Mouse (Mus musculus) kidney, embryonic 15.5 days (tissue): ENCODE data around the gene Scd4. TPM values are rescaled to one million over a fixed set of nuclear protein-coding genes. Genes with fewer than 3 reads are reported as not detected.

Experiments used
- ATAC-seq: fragments of 200-750 bp; cut with Nextera tagmentation; replicated peaks from 2 replicates; pipeline ENCODE4 v1.8.0; 2017; ENCODE audit warnings: moderate TSS enrichment; ENCODE audit not compliant: low FRiP score
- H3K27ac ChIP-seq: fragments of 300-500 bp; sonication (generic); 2 replicates; pipeline ENCODE4 v1.5.1; 2015; ENCODE audit warnings: mild to moderate bottlenecking, inconsistent platforms
- H3K27me3 ChIP-seq: fragments of 300-500 bp; sonication (generic); 2 replicates; pipeline ENCODE4 v1.6.1; 2015; ENCODE audit warnings: inconsistent platforms
- H3K36me3 ChIP-seq: fragments of 300-500 bp; sonication (generic); 2 replicates; pipeline ENCODE4 v1.6.1; 2015; ENCODE audit warnings: inconsistent platforms
- H3K4me1 ChIP-seq: fragments of 300-500 bp; sonication (generic); 2 replicates; pipeline ENCODE4 v1.6.1; 2015; ENCODE audit warnings: inconsistent platforms
- H3K4me2 ChIP-seq: fragments of 300-500 bp; sonication (generic); 2 replicates; pipeline ENCODE4 v1.6.1; 2015; ENCODE audit warnings: moderate library complexity, mild to moderate bottlenecking, inconsistent platforms
- H3K4me3 ChIP-seq: fragments of 300-500 bp; sonication (generic); replicated peaks from 2 replicates; pipeline ENCODE4 v1.5.1; 2015; ENCODE audit warnings: mild to moderate bottlenecking, inconsistent platforms
- H3K9ac ChIP-seq: fragments of 300-500 bp; sonication (generic); 2 replicates; pipeline ENCODE4 v1.6.1; 2015; ENCODE audit warnings: mild to moderate bottlenecking, inconsistent platforms
- H3K9me3 ChIP-seq: fragments of 300-500 bp; sonication (generic); replicated peaks from 2 replicates; pipeline ENCODE4 v1.6.1; 2016; ENCODE audit warnings: inconsistent platforms
- WGBS: fragments of 180-500 bp; shearing (Covaris S2); methylation state at CpG from one replicate; pipeline ENCODE4 v1.1.7; 2015; ENCODE audit warnings: mixed read lengths; 5-methylcytosine and 5-hydroxymethylcytosine counted together
- polyA plus RNA-seq: library from polyadenylated mRNA; unstranded; fragments of >200 nt; fragmentation: Nextera tagmentation; extraction: Ambion mirVana; gene quantifications from 2 replicates; pipeline ENCODE4 v1.2.1, GENCODE M21; 2015

Gene Scd4
- polyA plus RNA-seq, 1 experiment from 2014 or later, result 0.10 TPM

DNA sequence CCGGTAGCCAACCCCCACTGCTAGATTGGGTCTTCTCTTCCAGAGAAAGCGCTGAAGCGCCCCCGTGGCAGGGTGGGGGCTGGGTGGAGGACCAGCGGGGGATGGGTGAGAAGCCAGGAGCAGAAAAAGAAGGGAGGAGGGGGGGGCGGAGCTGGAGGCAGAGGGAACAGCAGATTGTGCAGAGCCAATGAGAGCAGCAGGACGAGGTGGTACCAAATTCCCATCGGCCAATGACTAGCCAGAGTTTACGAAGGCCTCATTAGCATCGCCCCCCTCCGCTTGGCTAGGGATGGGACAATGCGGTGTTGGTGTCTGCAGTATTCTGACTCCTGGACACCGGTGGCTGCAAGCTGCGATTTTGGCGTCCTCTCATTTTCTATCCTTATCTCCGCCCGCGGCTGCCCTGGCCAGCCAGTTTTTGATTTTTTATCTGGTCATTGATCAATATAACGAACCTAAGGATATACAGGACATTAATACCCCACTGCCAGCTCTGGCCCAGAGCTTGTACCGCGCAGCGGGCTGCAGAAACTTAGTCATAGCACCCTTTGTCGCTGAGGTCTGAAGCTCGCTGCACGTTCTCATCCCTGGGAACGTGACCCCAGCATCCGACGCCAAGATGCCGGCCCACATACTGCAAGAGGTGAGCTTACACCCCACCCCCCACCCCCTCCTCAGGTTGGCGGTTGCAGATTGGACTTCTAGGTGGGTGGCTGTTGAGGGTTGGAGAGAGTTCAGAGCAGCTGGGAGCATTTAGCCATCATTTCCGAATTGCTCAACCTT lies 38.9 kb upstream of the Scd4 start:
- peak overlapping the region; percentile 98 for H3K27ac ChIP-seq
- under 1% methylated on average over 31 of the region's 31 CpGs for WGBS
- H3K36me3 ChIP-seq, result peaks cover 35% of the 10 kb centered on the region
- H3K4me2 ChIP-seq, result peak overlapping the region; percentile 92
- H3K27me3 ChIP-seq, result no peaks in the 10 kb centered on the region
- peak overlapping the region; percentile 89 for H3K9ac ChIP-seq
- peaks cover 65% of the 10 kb centered on the region for H3K4me1 ChIP-seq
- peak; percentile 96 for ATAC-seq
- peak overlapping the region; percentile 88 for H3K4me3 ChIP-seq
- H3K9me3 ChIP-seq, result no peaks in the 10 kb centered on the region

DNA sequence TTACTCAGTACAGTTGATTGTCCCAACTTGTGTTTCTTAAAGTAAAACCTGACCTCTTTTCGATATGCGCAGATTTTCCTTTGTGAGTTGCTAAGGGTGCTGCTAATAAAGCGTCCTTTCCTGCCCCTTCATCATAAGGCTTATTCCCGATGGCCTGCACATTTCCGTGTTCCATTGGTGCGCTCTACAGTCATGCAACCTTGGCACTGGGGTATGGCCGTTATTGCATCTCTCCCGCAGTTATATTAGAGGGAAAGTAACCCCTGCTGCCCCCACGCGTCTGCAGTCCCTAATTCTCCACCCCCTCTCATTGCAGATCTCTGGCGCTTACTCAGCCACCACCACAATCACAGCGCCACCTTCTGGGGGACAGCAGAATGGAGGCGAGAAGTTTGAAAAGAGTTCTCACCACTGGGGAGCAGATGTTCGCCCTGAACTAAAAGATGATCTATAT lies 38.3 kb upstream of the Scd4 start:
- Histone ChIP-seq H3K9me3 (no peaks in the 10 kb centered on the region), H3K4me2 (peak overlapping the region; percentile 92), H3K4me1 (peaks cover 70% of the 10 kb centered on the region), H3K27ac (peak overlapping the region; percentile 98), H3K27me3 (no peaks in the 10 kb centered on the region), H3K4me3 (peak overlapping the region; percentile 88), H3K9ac (peak overlapping the region; percentile 89), H3K36me3 (peaks cover 42% of the 10 kb centered on the region)
- 2% methylated on average over 14 of the region's 14 CpGs for WGBS
- ATAC-seq, result peak; percentile 58

DNA sequence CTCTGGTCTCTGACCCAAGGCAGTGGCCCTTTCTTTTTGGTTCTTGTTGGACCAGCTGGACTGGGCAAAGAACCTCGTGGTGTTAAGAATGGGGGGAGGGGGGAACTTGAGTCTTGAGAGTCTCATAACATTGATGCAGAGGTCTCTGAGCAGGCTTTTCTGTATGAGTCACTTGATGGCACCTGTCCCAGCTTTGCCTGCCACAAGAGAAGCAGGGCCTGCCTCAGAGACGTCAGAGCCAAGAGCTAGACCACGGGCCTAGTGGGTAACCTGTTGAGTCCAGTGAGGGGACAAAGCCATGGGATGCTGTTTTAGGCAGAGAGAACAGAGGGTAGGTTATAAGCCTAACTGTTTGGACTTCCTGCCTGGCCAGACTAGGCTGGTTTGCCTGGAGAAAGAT lies 37.6 kb upstream of the Scd4 start:
- no peaks in the 10 kb centered on the region for H3K27me3 ChIP-seq
- 8% methylated on average over 3 of the region's 3 CpGs for WGBS
- peak overlapping the region; percentile 64 for H3K27ac ChIP-seq
- peaks cover 48% of the 10 kb centered on the region for H3K36me3 ChIP-seq
- no peak for ATAC-seq
- H3K4me1 ChIP-seq, result peaks cover 73% of the 10 kb centered on the region
- H3K4me2 ChIP-seq, result peak overlapping the region; percentile 92
- H3K4me3 ChIP-seq, result peak overlapping the region; percentile 88
- H3K9me3 ChIP-seq, result no peaks in the 10 kb centered on the region
- H3K9ac ChIP-seq, result peak overlapping the region; percentile 56

DNA sequence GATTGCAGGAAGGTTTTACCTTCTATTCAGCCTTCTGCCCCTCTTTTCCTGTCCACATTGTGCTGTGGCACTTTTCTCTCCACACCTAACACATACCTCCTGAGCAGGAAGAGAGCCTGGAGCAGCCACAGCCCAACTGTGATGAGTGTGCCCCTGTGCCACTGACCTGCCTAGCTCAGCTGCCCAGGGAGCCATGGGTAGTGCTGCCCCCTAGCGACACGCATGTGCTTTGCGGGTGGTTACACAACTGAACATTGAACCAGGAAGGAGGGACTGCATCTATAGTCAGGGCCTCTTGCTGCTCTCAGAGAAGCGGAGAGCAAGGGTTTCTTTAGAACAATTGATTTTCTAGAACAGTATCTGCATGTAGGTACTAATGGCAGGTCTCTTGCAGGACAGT lies 37.2 kb upstream of the Scd4 start:
- Histone ChIP-seq H3K9ac (peak overlapping the region; percentile 56), H3K4me1 (peaks cover 78% of the 10 kb centered on the region), H3K27ac (peak overlapping the region; percentile 64), H3K27me3 (no peaks in the 10 kb centered on the region), H3K36me3 (peaks cover 53% of the 10 kb centered on the region), H3K4me2 (peak overlapping the region; percentile 92), H3K4me3 (peak overlapping the region; percentile 88), H3K9me3 (no peaks in the 10 kb centered on the region)
- 1% methylated on average over 4 of the region's 4 CpGs for WGBS
- ATAC-seq, result 0 out of 2 replicates have a peak, but pooled peaks have one; percentile 7

DNA sequence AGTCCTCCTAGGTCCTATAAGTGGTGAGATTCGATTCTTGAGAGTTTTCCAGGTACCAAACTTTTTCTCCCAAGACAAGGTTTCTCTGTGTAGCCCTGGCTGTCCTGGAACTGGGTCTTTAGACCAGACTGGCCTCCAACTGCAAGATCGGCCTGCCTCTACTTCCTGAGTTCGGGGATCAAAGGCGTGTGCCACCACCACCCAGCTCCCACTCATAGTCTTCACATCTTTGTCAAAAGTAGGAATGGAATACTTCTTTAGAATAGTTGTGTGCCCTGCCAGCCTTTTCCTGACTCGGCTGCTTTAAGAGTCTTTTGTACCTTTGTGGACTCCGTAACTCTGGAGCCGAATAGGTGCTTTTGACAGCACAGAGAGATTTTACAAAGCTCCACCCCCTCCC lies 36.7 kb upstream of the Scd4 start:
- H3K9me3 ChIP-seq, result no peaks in the 10 kb centered on the region
- H3K9ac ChIP-seq, result peak overlapping the region; percentile 56
- peak overlapping the region; percentile 92 for H3K4me2 ChIP-seq
- WGBS, result 20% methylated on average over 7 of the region's 7 CpGs
- 0 out of 2 replicates have a peak overlapping the region, but pooled peaks have one; percentile 64 for H3K27ac ChIP-seq
- H3K4me3 ChIP-seq, result peak overlapping the region; percentile 88
- no peak for ATAC-seq
- H3K4me1 ChIP-seq, result peaks cover 82% of the 10 kb centered on the region
- H3K27me3 ChIP-seq, result no peaks in the 10 kb centered on the region
- peaks cover 58% of the 10 kb centered on the region for H3K36me3 ChIP-seq

DNA sequence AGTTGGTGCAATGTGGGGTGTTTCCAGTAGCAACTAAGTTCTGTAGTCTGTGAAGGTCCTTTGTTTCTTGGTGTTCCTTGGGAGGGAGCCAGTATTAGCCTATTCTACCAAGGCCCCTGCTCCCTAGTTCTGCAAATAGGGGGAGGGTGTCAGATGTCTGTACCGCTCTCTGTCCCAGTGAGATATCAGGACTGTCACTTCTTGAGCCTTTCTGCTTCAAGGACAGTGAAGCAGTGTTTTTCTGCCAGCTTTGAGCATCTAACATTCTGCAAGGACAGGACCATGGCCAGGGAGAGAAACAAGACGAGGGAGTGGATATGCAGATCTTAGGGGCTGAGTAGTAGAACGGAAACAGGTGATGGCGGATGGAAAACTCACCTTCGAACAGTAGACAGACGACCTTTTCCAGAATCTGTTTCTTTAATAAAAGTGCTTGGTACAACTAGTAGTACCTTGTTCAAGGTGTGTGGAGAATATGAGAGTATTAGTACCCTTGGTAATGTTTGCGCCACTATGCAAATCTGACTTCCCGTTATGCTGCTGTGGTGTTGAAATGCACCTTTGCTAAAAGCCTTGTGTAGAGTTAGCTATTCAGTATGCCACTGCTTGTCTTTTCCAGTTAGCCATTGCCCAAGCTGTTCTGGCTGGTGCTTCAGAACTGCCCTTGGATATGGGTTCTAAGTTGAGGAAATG lies 35.7 kb upstream of the Scd4 start:
- ATAC-seq, result no peak
- Histone ChIP-seq H3K9ac (peak overlapping the region; percentile 56), H3K27me3 (no peaks in the 10 kb centered on the region), H3K27ac (no peak overlapping the region), H3K4me3 (peak overlapping the region; percentile 88), H3K4me2 (peak overlapping the region; percentile 92), H3K36me3 (peaks cover 67% of the 10 kb centered on the region), H3K9me3 (no peaks in the 10 kb centered on the region), H3K4me1 (peaks cover 82% of the 10 kb centered on the region)
- WGBS, result 42% methylated on average over 8 of the region's 8 CpGs

DNA sequence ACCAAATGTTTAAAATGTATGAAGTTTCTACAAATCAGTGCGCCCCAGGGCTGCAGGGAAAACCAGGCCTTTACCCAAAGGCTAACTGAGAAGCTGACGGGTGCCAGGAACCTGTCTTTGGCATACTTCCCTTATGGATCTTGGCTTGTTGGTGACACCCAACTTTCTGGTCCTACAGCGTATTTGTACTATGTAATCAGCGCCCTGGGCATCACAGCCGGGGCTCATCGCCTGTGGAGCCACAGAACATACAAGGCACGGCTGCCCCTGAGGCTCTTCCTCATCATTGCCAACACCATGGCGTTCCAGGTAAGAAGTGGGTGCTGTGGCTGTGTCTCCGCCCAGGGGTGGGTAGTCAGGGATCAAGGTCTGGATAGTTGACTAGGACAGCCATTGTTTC lies 35.0 kb upstream of the Scd4 start:
- Histone ChIP-seq H3K4me3 (peak overlapping the region; percentile 88), H3K9ac (0 out of 2 replicates have a peak overlapping the region, but pooled peaks have one; percentile 56), H3K36me3 (peaks cover 73% of the 10 kb centered on the region), H3K4me1 (peaks cover 80% of the 10 kb centered on the region), H3K27me3 (no peaks in the 10 kb centered on the region), H3K27ac (no peak overlapping the region), H3K4me2 (peak overlapping the region; percentile 92), H3K9me3 (no peaks in the 10 kb centered on the region)
- WGBS, result 74% methylated on average over 9 of the region's 9 CpGs
- no peak for ATAC-seq

DNA sequence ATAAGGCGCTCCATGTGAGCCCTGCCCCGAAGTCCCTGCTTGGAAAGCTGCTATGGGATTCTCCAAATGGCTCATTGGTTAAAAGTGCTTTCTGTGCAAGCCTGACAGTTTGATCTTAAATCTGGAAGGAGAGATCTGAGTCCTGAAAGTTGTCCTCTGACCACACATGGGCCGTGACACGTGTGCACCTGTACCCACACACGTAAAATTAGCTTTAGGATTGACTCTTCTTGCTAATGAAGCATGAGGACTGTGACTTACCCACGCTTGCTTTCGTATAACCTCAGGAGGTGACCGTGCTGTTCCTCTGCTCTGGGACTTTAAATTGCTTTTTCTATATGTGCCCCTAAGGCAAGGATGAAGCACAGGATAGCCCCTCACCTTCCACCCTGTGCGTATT lies 33.8 kb upstream of the Scd4 start:
- Histone ChIP-seq H3K27me3 (no peaks in the 10 kb centered on the region), H3K36me3 (peaks cover 85% of the 10 kb centered on the region), H3K9ac (no peak overlapping the region), H3K4me2 (peak overlapping the region; percentile 92), H3K4me3 (peak overlapping the region; percentile 88), H3K27ac (no peak overlapping the region), H3K9me3 (no peaks in the 10 kb centered on the region), H3K4me1 (peaks cover 80% of the 10 kb centered on the region)
- no peak for ATAC-seq
- WGBS, result 81% methylated on average over 9 of the region's 9 CpGs

DNA sequence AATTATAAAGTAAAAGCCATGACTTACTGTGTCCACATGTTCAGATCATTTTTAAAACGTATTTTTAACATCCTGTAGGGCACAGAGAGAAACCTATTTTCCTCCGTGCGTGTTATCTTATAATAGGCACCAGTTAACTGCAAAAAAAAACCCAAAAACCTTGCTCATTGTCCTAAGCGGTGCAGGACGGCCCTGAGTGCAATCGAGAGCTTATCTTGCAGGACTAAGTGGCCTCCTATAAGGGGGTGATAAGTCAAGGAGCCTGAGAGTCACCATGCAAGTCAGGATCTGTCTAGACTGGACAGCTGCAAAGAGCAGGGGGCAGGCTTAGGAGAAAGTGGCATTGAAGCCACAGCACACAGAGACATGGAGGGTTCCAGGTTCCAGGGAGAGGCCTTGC lies 33.0 kb upstream of the Scd4 start:
- no peak overlapping the region for H3K4me3 ChIP-seq
- peak overlapping the region; percentile 12; the same call in 1 of the 2 replicates for H3K4me2 ChIP-seq
- peaks cover 82% of the 10 kb centered on the region for H3K4me1 ChIP-seq
- no peaks in the 10 kb centered on the region for H3K9me3 ChIP-seq
- 0 out of 2 replicates have a peak overlapping the region, but pooled peaks have one; percentile 28 for H3K27ac ChIP-seq
- no peak for ATAC-seq
- H3K27me3 ChIP-seq, result no peaks in the 10 kb centered on the region
- H3K9ac ChIP-seq, result no peak overlapping the region
- WGBS, result 75% methylated on average over 6 of the region's 6 CpGs
- H3K36me3 ChIP-seq, result peaks cover 93% of the 10 kb centered on the region

DNA sequence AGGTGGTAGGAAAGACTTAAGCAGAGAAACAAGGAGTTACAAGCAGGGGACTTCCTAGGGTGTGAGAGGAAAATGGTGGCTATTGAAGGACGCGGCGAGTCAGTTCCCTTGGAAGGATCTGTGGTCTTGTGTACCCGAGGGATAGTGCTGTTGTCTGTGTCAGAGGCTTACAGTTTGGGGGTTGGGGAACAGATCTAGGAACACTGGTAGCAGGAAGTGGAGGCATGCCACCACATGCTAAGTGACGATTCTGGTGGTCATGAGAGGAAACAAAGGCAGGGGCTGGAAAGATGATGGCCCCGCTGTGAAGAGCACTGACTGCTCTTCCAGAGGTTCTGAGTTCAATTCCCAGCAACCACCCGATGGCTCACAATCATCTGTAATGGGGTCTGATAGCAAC lies 32.4 kb upstream of the Scd4 start:
- no peak overlapping the region for H3K4me3 ChIP-seq
- H3K9me3 ChIP-seq, result no peaks in the 10 kb centered on the region
- H3K4me2 ChIP-seq, result 0 out of 2 replicates have a peak overlapping the region, but pooled peaks have one; percentile 12
- H3K4me1 ChIP-seq, result peaks cover 80% of the 10 kb centered on the region
- no peak overlapping the region for H3K9ac ChIP-seq
- ATAC-seq, result no peak
- 82% methylated on average over 7 of the region's 7 CpGs for WGBS
- H3K27me3 ChIP-seq, result no peaks in the 10 kb centered on the region
- 0 out of 2 replicates have a peak overlapping the region, but pooled peaks have one; percentile 28 for H3K27ac ChIP-seq
- peaks cover 93% of the 10 kb centered on the region for H3K36me3 ChIP-seq

DNA sequence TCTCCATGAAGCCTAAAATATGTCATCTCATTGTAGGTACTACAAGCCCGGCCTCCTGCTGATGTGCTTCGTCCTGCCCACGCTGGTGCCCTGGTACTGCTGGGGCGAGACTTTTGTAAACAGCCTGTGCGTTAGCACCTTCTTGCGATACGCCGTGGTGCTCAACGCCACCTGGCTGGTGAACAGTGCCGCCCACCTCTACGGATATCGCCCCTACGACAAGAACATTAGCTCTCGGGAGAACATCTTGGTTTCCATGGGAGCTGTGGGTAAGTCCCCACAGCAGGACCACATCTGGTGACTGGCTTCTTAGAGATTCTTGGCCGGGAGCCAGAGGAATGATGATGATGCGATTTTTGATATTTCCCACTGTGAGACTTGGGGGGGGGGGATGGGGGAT lies 31.7 kb upstream of the Scd4 start:
- no peak overlapping the region for H3K4me3 ChIP-seq
- WGBS, result 68% methylated on average over 16 of the region's 16 CpGs

DNA sequence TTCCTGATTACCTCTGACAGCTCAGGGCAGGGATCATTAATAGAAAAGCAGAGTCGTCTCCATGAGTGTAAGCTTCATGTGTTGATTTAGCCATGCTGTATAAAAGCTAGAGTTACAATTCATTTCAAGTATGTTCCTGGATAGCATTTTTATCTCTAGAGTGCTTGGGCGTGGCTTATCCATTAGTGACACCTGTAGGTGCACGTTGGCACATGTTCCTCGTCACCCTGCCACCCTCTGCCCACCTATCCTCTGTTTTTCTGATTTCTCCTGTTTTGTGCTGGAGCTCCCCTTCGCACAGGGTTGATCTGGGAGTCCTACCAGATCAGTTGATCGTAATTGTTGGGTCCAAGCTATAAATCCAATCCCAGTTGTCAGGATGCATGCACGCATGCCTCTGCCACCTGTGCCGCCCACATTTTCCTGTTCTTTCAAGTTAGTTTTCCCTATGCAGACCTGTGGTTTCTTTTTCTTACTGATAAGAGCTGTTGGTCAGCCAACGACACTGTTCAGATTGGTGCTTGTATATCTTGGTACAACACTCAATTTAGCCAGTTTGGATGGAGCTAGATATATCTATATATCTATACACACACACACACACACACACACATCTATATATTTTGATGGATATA lies 31.1 kb upstream of the Scd4 start:
- Histone ChIP-seq H3K4me1 (peaks cover 67% of the 10 kb centered on the region), H3K4me2 (no peak overlapping the region)
- ATAC-seq, result no peak

More for the DNA sequence above, 31.7 kb upstream of the Scd4 start:
- H3K36me3 ChIP-seq, result peaks cover 94% of the 10 kb centered on the region
- H3K9ac ChIP-seq, result no peak overlapping the region
- no peak overlapping the region for H3K27ac ChIP-seq
- H3K4me1 ChIP-seq, result peaks cover 73% of the 10 kb centered on the region
- ATAC-seq, result no peak
- no peaks in the 10 kb centered on the region for H3K27me3 ChIP-seq
- no peaks in the 10 kb centered on the region for H3K9me3 ChIP-seq
- no peak overlapping the region for H3K4me2 ChIP-seq

More for the DNA sequence above, 31.1 kb upstream of the Scd4 start:
- Histone ChIP-seq H3K9ac (no peak overlapping the region), H3K9me3 (no peaks in the 10 kb centered on the region), H3K36me3 (peaks cover 96% of the 10 kb centered on the region), H3K4me3 (no peak overlapping the region), H3K27ac (no peak overlapping the region), H3K27me3 (no peaks in the 10 kb centered on the region)
- WGBS, result 64% methylated on average over 9 of the region's 9 CpGs
